Mouse (Mus musculus): ENCODE measurements around the gene Rad23a. TPM values are rescaled to one million over a fixed set of nuclear protein-coding genes. Genes with fewer than 3 reads are reported as not detected.

Gene Rad23a
- total RNA-seq, 4 experiments from 2014 or later = 82.8 to 92.9 (median 89.3) TPM

DNA sequence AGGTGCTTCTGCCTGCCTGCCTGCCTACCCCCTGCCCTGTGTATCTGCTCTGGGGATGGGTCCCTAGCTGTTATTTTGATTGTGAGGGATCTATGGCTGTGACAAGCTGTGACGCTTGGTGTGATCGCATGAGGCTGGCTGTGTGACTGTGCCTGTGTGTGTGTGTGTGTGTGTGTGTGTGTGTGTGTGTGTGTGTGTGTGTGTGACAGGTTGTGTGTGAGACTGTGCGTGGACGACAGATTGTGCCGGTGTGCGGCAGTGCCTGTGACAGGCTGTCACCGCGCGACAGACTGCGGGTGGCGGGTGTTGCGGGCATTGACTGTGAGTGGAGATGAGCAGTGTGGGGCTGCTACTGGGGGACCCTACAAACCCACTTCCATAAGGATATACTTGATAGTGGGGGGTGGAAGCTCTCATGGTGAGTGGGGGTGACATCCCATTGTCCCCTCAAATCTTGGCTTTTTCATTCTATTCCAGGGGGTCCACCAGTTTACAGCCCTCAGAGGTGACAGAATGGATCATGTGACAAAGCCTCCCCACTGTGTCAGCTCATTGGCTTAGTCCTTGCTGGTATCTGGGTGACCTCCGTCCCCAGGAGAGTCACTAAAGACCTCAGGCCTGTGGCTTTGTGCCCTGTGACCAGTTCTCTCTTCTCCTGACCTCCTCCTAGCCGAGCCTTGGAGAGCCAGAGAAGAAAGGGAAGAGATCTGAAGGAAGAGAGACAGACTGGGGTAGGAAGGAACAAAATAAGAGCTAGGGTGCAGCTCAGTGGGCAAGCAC, 52.8 kb downstream of the Rad23a start:
- DNase-seq (ENCODE audit: low spot score) = no peak

DNA sequence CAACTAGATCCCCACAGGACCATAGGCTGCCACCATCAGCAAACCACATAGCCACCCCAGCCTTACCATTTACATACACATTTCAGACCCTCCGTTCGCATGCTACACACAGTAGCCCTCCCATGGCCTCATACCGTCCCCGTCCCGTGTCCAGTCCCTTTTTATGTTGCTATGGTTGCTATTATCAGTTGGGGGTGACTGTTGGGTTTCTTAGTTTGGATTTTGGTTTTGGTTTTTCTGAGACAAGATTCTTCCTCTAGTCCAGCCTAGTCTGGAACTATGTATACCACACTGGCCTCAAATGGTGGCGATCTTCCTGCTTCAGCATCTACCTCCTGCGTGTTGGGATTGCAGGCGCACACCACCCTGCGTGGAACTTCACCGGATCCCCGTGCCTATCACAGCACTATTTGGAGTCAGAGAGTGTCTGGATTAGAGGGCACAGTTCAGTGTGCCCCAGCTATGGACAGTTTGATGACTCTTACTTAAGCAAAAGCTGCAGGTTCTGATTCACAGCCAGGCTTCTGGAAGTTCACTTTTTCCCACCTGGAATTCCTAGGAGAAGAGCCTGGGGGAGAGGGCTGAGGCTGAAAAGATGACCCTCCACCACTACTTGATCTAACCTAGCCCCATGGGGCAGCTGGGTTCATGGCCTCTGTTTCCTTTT, 53.5 kb downstream of the Rad23a start:
- no peak for DNase-seq (ENCODE audit: low spot score)

DNA sequence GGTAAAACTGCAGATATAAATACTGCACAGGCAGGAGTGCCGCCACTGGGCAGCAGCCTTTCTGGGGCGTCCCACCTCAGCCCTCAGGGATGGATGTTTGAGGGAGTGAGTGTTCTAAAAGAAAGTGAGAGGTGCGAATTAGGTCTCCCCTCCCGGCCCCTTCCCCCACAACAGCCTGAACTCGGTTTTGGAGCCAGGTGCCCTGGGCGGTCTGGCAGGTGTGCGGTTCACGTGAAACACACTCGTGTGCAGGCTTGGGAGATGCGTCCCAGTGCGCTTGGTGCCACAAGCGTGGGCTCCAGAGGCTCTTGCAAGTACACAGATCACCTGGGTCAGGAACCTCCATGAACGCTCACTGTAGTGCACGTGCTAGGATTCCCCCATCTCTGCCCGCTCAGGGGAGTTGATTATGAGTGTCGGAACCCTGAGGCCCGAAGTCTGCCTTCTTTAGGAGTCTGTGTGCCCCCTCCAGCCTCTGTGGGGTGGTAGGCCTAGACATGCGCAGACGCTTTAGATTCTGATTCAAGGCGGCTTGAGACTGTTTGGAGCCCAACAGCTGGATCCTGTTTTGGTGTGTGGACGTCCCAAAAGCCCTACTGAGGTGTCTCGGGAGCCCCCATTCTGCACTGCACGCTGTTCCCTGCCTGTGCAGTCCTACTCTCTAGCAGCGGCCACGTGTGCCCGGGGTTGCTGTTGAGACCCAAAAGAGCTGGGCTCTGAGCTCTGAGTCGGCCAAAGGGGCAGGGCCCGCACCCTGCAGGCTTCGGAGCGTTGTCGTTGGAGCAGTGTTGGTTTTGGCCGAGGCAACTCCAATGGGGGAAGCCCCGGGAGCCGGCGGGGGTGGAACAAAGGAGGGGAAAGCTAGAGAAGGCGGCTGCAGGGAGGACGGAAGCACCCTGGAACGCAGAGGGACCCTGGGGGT, 54.4 kb downstream of the Rad23a start:
- DNase-seq (ENCODE audit: low spot score) = peak; percentile 74

DNA sequence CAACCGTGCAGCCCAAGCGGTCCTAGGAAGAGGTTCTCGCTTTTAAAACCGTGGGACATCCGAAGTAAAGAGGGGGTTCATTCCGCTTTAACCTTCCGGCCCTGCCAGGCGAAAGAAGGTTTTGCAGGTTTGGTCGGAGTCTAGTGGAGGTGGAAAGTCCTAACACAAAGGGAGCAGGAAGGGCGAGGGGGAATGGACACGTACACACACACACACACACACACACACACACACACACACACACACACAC, 55.0 kb downstream of the Rad23a start:
- DNase-seq (ENCODE audit: low spot score) = no peak

DNA sequence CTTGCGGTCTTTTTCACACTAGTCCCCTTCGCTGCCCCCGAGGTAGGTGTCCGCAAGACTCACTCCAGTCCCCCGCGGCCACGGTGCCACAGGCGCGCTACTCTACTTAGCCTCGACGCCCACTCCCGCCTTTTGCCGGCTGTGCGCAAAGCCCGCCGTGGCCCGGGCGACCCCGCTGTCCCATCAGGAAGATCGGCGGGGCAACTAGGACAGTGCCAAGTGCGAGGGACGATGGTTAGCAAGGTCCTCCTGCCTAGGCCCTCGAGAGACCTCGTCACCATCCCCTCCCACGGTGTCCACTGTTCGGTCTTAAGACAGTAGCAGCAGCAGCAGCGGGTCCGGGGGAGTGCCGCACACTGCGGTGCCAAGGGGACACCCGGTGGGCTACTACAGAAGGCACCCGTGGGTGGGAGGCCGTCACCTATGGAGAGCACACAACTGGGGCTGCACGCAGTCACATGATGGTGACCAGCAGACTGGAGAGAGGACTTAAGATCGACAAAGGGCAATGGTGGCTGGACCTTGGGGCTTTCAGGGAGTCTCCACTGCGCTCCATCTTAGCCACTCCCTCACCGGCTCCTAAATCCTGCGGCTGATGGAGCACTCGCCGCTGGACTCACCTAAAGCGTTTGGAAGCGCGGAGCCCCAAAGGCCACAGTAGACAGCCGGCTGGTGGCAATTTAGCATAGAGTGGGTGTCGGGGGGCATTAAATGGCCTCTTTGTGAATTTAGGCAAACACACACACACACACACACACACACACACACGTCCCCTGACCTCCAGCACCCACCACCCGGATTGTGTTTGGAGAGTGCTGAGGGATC, 55.6 kb downstream of the Rad23a start:
- DNase-seq (ENCODE audit: low spot score) = no peak

Small RNA genes within 50 kb of the gene (microRNA-seq; reads per million reads assigned to microRNA genes)
- 2.5 reads per million for gene Mir7069

Other genes starting within 250 kb of the Rad23a start
- gene Ier2, start 177.8 kb downstream of the Rad23a start, total RNA-seq (2022) = 10 to 100 TPM; 12.8 to 26.9 (median 17.4) TPM
- 10 to 100 TPM; 30.9 to 41.7 (median 38.5) TPM for gene Trmt1, start 154.4 kb downstream of the Rad23a start, total RNA-seq (2022)
- 10 to 100 TPM; 26.7 to 36.0 (median 33.4) TPM for gene Nacc1, start 152.8 kb downstream of the Rad23a start, total RNA-seq (2022)
- gene Lyl1, start 139.2 kb downstream of the Rad23a start, total RNA-seq (2022) = 1 to 10 TPM; 3.5 to 4.8 (median 4.3) TPM
- gene G430095P16Rik, start 117.7 kb downstream of the Rad23a start, total RNA-seq (2022) = under 1 TPM in 1 of 4 experiments, not detected in 3; 0.66 TPM
- gene Nfix, start 40.3 kb downstream of the Rad23a start, total RNA-seq (2022) = 100 to 1,000 TPM; 288 to 356 (median 295) TPM
- 10 to 100 TPM; 10.3 to 13.2 (median 12.0) TPM for gene Dand5, start 17.8 kb downstream of the Rad23a start, total RNA-seq (2022)
- gene Gadd45gip1, start 9.1 kb downstream of the Rad23a start, total RNA-seq (2022) = 10 to 100 TPM; 31.0 to 34.9 (median 33.1) TPM
- 100 to 1,000 TPM; 330 to 410 (median 343) TPM for gene Calr, start 6.3 kb upstream of the Rad23a start, total RNA-seq (2022)
- gene Farsa, start 16.3 kb upstream of the Rad23a start, total RNA-seq (2022) = 10 to 100 TPM; 19.9 to 24.6 (median 22.9) TPM
- gene Syce2, start 31.4 kb upstream of the Rad23a start, total RNA-seq (2022) = 1 to 10 TPM; 2.2 to 5.9 (median 4.1) TPM
- 10 to 100 TPM; 77.8 to 99.2 (median 86.0) TPM for gene Gcdh, start 53.3 kb upstream of the Rad23a start, total RNA-seq (2022)
- not detected for gene Klf1, start 61.3 kb upstream of the Rad23a start, total RNA-seq (2022)
- 10 to 100 TPM in 3 of 4 experiments, 1 to 10 TPM in 1; 7.9 to 15.7 (median 12.3) TPM for gene Dnase2a, start 67.9 kb upstream of the Rad23a start, total RNA-seq (2022)
- under 1 TPM; 0.06 to 0.19 (median 0.13) TPM for gene Mast1, start 96.7 kb upstream of the Rad23a start, total RNA-seq (2022)
- gene Rtbdn, start 106.3 kb upstream of the Rad23a start, total RNA-seq (2022) = not detected
- gene Gm49661, start 128.8 kb upstream of the Rad23a start, total RNA-seq (2022) = 1 to 10 TPM in 2 of 4 experiments, not detected in 2; 2.4 to 5.9 TPM
- 100 to 1,000 TPM; 644 to 711 (median 676) TPM for gene Prdx2, start 128.9 kb upstream of the Rad23a start, total RNA-seq (2022)
- gene Rnaseh2a, start 129.1 kb upstream of the Rad23a start, total RNA-seq (2022) = 10 to 100 TPM; 41.9 to 61.3 (median 55.0) TPM
- 10 to 100 TPM; 17.8 to 32.3 (median 23.9) TPM for gene Junb, start 138.1 kb upstream of the Rad23a start, total RNA-seq (2022)
- 1 to 10 TPM; 1.9 to 3.5 (median 2.7) TPM for gene Hook2, start 149.9 kb upstream of the Rad23a start, total RNA-seq (2022)
- not detected for gene Best2, start 173.9 kb upstream of the Rad23a start, total RNA-seq (2022)
- 10 to 100 TPM; 63.5 to 72.5 (median 65.4) TPM for gene Asna1, start 184.6 kb upstream of the Rad23a start, total RNA-seq (2022)
- gene Trir, start 186.2 kb upstream of the Rad23a start, total RNA-seq (2022) = 10 to 100 TPM; 76.6 to 90.6 (median 78.6) TPM
- 10 to 100 TPM; 29.6 to 32.4 (median 30.8) TPM for gene Tnpo2, start 196.2 kb upstream of the Rad23a start, total RNA-seq (2022)
- 1 to 10 TPM; 2.9 to 4.0 (median 3.3) TPM for gene Fbxw9, start 219.4 kb upstream of the Rad23a start, total RNA-seq (2022)
- not detected for gene Gm5741, start 227.3 kb upstream of the Rad23a start, total RNA-seq (2022)
- 10 to 100 TPM; 32.7 to 36.4 (median 35.5) TPM for gene Dhps, start 231.1 kb upstream of the Rad23a start, total RNA-seq (2022)
- 10 to 100 TPM; 40.8 to 45.3 (median 43.6) TPM for gene Wdr83os, start 240.1 kb upstream of the Rad23a start, total RNA-seq (2022)
- 10 to 100 TPM; 26.6 to 32.4 (median 30.0) TPM for gene Wdr83, start 240.6 kb upstream of the Rad23a start, total RNA-seq (2022)
- 10 to 100 TPM; 21.9 to 36.3 (median 26.3) TPM for gene Man2b1, start 242.6 kb upstream of the Rad23a start, total RNA-seq (2022)